Mouse (Mus musculus) mouse embryonic stem cell (cell line): ENCODE data around the gene Me1.

ENCODE experiments used
- in situ Hi-C, 2 experiments: fragments of 300-500 bp; cut with MboI; formaldehyde crosslinking; loops; 1 replicate in 1 of 2; 3 replicates in 1 of 2; pipeline ENCODE4 v1.14.3; 2019 to 2020; ENCODE audit warnings: low sequenced_read_pairs in 2 of 2, low pct_unique_long_range_greater_than_20kb in 1 of 2, mixed read lengths in 1 of 2; ENCODE audit not compliant: unreplicated experiment in 1 of 2

The Me1 gene

DNA sequence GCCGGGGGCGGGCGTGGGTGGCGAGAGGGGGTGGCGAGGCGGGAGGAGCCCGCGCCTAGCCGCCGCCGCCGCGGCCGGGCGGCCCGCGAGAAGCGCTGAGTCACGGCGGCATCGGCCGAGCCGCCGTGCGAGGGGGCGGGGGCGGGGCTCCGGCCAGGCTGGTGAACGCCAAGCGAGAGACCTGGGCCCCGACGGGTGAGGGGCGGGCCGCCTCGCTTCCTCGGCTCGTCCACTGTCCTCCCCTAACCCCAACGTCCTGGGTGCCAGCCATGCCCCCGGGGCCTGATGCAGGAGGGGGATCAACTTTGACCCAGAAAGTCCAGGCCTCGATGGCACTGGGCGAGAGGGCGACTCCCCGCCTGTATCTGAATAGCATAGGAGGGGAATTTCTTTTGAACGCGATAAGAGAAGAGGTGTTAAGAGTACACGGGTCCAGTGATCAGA is at the start of gene Me1:
TSS of gene Me1 (minus strand) at position 136 of the 444 bp plus-strand sequence.
- in situ Hi-C loops = no loop called here

DNA sequence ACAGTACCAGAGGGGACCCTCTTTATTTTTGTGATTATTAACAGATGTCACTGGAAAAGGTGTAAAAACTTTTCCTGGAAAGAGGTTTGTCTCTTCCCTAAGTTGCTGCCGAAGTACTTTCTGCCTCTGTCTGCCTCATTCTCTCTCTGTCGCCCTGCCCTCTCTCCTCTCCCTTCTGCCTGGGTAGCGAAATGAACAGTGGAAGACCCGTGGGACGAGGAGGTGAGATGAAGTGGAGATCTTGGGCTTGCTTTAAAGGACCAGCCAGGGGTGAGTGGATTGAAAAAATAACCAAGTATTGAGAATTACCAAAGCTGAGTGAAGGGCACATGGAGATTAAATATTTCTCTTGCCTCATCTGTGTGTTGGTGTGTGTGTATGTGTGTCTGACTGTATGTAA is 48.3 kb upstream of the Me1 start:
- in situ Hi-C loops = loop anchor here (5.0 to 10.0 kb wide), 2 partner anchors 52 to 159 kb away; no protein-coding TSS in a partner anchor

DNA sequence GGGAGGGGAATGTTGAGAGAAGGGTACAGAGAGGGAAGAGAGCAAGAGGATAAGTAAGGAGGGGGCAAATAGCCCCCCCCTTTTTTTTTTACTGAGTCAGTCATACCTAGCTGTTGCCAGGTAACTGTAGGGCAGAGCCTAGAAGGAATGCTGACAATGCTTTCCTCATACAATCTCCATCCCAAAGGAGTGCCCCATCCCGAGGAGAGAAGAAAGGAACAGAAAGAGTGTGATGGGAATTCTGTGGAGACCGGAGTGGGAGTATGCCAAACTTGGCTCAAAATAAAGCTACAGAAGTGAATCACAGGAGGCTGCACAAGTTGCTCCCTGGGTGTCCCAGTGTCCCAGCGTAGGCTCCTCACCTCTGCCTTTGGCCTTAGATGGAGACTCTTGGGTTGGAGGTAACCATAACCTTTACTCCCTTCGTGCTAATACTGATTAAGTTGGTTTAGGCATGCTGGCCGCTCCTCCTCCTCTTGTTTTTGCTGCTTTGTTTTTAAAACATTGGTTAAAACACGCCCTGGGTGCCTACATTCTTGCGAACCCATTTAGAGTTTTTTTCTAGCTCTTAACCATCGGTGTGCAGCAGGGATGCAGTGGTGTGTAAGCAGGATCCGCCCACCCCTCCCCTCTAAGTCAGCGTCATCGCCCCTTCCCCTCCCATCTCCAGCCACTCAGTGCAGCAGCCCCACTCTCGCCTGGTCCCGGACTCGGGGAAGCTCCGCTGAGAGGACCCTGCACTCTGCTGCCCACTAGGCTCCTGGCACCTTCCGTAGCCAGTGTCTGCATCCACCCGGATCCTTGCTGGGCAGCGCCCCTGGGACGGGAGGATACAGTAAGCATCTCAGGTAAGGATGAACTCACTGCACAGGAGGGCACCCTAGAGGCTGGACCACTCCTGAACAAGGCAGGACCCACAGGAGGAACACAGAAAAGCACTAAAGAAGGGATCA is 47.5 kb upstream of the Me1 start, which contains the start of gene Prss35:
TSS of gene Prss35 (plus strand) at position 691 of the 953 bp plus-strand sequence.
- in situ Hi-C loops = loop anchor here (5.0 to 10.0 kb wide), 2 partner anchors 51 to 158 kb away; no protein-coding TSS in a partner anchor

DNA sequence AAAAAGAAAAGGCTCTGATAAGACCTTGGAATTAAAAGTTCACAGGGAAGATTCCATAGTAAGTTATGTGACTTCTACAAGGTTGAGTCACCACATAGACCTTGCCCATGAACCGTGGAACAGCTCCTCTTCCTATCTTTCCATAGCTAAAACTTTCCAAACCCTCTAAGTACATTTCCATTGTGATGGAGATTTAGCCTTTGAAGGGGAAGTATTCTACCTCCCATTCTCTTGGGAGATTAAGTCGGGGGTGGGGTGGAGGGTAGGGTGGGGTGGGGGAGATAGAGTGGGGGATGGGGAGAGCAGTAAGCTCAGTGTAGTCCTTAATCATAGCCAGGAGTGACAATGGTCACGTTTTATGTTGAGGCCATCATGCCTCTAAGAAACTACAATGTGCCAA is 44.2 kb upstream of the Me1 start:
- in situ Hi-C loops = loop anchor here (5.0 to 10.0 kb wide), 2 partner anchors 48 to 155 kb away; no protein-coding TSS in a partner anchor

DNA sequence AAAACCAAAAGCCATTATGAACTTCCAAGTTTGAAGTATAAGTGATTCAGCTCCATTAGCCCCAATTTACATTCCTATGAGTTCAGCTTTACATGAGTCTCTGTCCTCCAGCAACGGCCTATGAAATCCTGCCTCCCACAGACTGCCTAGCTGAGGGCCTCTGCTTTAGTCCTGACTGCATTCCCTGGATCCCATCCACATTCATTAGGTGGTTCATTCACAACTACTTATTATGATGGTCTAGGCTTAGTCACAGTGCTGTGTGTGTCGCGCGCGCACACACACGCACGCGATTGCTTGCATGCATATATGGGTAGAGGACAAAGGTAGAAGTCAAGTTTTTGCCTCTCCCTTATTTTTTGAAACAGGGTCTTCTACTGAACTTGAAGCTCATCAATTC is 43.0 kb upstream of the Me1 start:
- in situ Hi-C loops = no loop called here

DNA sequence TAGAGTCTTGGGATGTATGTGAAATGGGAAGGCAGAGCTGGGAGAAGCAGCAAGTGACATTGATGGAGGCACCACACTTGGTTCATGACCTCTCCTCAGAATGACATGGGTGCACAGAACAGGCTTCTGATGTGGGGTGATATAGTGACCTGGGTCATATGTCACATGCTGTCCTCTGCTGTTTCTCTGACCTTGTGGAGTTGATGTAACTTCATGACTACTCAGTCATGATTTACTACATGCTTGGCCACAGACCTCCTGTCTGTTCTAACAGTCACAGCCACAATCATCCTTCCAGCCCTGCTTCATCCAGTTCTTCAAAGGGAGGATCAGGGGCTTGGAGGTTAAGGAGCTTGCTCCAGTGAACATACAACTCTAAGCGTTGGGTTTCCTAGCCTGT is 42.3 kb upstream of the Me1 start:
- in situ Hi-C loops = no loop called here

DNA sequence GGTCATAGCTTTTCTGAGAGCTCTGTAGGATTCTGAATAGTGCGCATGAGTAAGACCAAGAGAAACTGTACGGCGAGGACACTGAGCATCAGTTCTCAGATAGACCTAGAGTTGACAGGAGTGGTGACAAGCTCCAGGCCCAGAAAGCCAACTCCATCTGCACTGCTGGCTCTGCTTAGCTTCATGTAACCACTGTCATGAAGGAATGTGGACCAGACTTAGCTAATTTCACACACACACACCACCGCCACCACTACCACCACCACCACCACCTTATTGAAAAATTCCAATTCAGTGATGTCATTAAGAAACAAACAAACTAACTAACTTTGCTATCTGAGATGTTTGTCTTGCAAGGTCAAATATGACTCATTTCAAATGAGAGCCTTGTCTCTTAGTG is 41.2 kb upstream of the Me1 start:
- in situ Hi-C loops = no loop called here

DNA sequence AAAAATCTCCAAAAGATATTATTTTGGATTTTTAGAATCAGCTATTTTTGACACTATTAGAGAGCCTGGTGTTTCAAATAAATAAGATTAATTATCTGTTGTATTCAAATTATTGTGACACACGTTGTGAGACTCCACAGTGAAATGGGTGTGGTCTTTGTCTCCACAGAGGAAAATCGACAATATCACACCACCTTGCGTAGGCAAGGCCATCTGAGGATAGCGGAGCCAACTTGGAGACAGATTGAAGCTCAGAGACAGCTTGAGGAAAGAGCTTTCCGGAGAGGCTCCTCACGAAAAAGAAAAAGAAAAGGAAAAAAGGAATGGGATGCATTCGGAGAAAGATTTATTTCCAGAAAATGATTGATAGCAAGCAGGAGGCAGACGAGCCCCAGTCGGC is 39.0 kb upstream of the Me1 start:
- in situ Hi-C loops = no loop called here

DNA sequence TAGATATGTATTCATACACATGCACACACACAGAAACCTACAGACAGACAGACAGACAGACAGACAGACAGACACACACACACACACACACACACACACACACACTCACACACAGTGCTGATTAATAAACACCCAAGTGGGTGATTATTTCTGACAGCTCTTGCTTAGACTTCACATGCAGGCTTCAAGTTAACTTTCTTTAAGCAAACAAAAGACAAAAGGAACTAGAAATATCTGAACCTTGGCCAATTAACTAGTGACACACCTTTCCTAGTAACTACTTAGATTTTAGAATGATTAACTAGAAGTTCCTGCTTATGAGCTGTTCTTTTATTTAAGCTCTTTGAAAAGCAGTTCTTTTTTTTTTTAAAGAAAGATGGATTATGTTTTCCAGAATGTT is 38.6 kb upstream of the Me1 start:
- in situ Hi-C loops = no loop called here

DNA sequence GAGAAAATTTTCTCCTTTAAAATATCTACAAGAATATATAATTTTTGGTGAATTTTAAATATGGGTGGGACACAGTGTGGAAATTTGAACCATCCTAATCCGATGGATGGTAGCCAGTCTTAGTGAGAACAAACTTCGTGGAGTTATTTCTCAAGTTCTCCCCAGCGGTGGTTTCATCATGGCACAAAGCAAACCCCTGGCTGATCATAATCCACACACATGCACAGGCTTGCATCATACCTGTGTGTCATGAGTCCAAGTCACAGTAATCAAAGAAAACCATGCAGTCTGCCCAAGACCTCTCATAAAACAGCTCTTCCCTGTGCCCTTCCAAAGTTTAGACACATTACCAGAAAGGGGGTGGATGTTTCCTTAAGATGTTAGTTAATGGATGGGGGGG is 34.1 kb upstream of the Me1 start:
- in situ Hi-C loops = no loop called here

DNA sequence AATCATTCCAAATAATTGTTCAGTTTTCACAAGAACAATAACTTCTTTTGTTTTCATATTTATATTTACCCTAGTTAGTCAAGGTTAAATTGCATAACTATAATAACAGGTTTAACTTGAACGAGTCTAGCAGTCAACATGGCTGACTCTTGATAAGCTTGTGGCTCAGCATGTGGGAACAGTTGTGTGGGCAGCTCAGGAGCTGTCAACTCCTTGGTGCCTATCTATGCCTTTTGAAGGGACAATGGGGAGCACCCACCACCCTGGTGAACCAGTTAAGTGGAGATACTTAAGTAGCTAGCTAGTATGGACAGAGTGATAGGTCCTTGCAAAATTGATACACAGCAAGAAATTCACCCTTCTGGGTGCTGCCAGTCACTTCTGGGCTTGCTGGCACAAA is 33.3 kb upstream of the Me1 start:
- in situ Hi-C loops = no loop called here

DNA sequence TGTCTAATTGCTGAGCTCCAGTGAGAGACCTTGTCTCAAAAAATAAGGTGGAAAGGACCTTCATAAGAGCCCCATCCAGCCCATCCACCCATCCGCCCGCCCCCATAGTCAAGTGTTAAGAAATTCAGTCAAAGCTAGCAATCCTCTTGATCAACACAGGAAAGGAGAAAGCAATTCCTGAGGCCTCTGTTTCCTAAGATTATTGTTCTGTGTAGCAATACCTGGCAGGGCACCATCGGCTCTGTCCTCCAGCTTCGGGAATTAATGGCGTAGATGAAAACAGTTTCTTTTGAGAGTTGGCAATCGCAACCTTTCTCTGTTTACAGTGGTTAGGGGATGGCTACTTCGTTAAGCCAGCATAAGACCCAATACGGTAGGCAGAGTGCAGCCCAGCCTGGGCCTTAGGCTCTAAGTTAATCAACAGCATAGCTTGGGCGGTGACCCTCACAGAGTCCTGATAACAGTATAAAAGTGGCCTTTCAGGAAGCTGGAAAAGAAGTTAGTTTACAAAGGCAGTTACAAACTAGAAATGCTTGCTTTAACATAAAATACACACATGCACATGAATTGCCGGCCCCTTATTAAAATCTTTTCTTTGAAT is 32.6 kb upstream of the Me1 start:
- in situ Hi-C loops = no loop called here

DNA sequence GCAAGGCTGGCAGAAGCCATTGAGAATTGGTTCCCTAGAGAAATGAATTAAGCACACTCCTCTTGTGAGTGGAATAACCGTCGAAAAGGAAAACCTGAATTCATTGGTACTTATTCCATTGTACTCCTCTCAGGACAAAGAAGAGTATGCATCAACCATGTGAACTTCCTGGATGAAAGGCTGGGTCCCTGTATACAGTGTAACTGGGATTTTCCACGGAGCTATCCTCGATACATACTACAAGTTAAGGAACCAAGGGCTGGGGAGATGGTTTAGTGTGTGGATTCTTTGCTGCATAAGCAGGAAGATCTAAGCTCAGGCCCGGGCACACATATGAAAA is 30.6 kb upstream of the Me1 start:
- in situ Hi-C loops = no loop called here

DNA sequence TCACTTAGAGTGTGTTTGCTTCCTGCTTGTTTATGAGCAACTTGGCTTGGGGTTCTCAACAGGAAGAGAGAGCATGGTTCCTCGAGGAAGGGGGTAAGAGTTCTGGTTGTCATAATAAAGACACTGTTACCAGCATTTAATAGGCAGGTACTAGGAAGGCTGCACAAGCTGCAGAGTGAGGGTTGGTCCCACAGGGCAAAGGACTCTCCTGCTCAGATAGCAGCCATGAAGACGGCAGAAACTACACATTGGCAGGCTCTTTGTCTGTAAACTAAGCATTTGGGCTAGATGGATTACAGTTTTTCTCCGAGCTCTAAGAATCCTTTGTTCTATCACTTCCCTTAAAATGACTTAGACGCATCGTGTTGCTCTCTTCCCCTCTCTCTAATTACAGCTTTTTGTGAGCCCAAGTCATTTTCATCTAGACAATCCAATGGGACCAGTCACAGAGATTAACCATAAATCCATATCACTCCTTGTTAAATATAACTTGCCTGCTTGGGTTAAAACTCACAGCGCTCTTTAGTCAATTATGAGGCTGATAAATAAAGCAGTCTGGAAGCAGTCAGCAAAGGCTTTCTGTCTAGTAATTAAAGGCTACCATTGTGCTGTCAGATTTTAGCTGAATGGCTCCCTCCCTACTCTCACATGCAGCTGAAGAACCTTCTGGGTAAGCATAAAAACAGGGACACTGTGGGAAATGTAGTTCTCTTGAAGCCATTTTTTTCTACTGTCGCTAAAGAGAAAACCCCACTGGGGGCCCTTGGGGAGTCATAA is 30.0 kb upstream of the Me1 start:
- in situ Hi-C loops = no loop called here

DNA sequence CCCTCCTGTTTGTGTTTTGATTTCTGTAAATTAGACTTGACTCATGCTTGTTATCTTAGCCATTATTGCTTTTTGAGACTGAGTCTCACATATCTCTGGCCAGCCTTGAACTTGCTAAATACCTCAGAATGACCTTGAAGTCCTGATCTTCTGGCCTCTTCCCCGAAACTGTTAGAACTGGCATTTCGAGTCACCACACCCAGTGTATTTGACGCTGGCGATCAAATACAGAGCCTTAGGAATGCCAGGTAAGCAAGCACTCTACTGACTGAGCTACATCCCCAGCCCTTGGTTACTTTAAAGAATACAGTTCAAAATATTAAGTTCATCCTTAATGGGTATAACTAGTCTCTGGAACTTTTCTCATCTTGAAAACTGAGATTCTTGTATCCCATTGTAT is 29.3 kb upstream of the Me1 start:
- in situ Hi-C loops = no loop called here

DNA sequence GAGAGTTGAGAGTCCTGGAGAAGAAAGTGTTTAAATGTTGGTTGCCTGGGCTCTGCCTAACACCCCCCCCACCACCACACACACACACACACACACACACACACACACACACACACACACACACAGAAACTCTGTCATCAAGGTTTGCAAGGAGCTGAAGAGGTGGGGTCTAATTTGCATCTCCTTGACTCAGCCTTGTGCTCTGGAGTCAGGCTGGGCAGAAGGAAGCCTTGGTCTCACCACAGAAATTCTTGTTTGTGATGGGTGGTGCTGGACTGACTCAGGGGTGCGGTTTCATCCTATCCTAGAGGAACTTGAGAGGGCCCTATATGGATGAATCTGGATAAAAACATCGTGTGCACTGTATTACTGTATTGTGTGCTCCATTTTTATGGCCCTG is 25.0 kb upstream of the Me1 start:
- in situ Hi-C loops = no loop called here

DNA sequence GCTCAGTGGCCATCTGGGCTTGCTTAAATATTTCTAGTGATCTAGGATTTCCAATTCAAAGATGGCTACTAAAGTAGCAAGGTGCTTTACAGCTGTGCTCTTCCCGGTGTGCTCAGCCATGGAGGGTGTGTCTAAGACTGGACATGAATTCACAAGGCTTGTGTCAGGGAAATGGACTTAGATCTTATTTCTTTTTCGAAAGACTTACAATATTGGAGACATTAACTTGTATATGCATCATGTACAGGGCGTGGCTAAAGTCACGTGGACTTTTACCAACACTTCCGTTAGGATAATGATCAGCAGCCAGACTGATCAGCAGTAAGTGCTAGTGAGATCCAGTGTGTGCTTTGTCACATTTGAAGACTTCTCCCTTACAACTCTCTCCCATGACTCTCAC is 24.5 kb upstream of the Me1 start:
- in situ Hi-C loops = no loop called here

DNA sequence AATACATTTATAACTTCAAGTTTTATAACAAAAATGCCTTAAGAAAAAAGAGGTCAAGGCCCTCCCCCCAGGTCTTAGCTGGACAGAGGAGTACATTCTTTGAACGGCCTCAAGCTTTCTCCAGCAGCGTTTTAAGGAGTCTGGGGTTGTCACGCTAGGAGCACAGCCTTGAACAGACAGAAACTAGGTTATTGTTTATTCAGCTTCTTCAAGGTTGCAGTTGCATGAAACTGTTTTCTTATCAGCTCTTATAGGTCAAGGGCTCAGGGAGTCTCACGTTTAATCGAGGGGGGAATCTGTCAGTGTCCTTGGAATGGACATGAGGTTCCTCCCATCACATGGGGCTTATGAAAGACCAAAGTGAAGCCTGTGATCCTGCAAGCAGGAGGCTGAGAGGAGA is 21.4 kb upstream of the Me1 start:
- in situ Hi-C loops = no loop called here

DNA sequence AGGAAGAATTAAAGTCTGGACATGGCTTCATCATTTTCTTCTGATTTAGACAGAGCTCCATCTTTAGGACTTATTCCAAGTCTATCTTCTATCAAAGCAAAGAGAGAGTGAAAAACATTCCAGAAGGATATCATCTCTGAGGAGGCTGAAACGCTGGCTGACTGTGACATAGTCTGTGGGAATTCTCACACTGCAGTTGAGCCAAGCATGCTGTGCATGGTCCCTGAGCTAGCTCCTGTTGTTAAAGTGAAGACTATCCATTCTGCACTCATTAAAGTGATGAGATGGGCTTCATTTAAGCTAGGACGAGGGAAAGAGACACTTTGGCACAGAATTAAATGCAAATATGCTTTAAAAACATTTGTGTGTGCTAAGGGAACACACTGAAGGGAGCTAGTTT is 20.8 kb upstream of the Me1 start:
- in situ Hi-C loops = no loop called here
